Mouse (Mus musculus): ENCODE measurements at regions not wholly inside any gene's neighbourhood (a gene's known extent, or its start where the extent isn't known, plus 50 kb on each side); places are given as distances from the start of the nearest gene placed in this dataset.

- Histone ChIP-seq H3K4me2 (ENCODE audit: insufficient read depth, low read depth, poor library complexity, severe bottlenecking) (no peak overlapping the region), H3K4me1 (ENCODE audit: control insufficient read depth in 1 of 2, insufficient read depth in 2 of 2) (no peaks in the 10 kb centered on the region), H3K79me2 (replicated peaks; ENCODE audit: control insufficient read depth, extremely low read depth, insufficient read depth, poor library complexity, severe bottlenecking) (no peaks in the 10 kb centered on the region), H3K9ac (ENCODE audit: insufficient read depth, low read depth) (no peak overlapping the region), H3K27ac (ENCODE audit: insufficient read depth, low read depth) (no peak overlapping the region), H3K27me3 (replicated peaks) (no peaks in the 10 kb centered on the region), H3K36me3 (replicated peaks in 1 of 2; ENCODE audit: control insufficient read depth in 1 of 2, insufficient read depth in 1 of 2, low read length in 1 of 2) (no peaks in the 10 kb centered on the region), H3K9me3 (replicated peaks; ENCODE audit: low read length) (no peaks in the 10 kb centered on the region), H3K4me3 (replicated peaks in 1 of 3; ENCODE audit: low read depth in 2 of 3, low read length in 2 of 3, poor library complexity in 1 of 3) (no peak overlapping the region)
- in situ Hi-C loops (cut with MboI; ENCODE audit: low pct_ligation_motif_present, low pct_unique_long_range_greater_than_20kb, low sequenced_read_pairs) (no loop called here), dilution Hi-C loops (cut with MboI; ENCODE audit: extremely low pct_ligation_motif_present, extremely low pct_unique_long_range_greater_than_20kb, low sequenced_read_pairs) (no loop called here)
- no peak for DNase-seq (ENCODE audit: extremely low read depth)
- no peak for TF ChIP-seq ELF1 (IDR thresholded peaks at IDR 0.05; ENCODE audit: low read depth, low read length)
- no peak for TF ChIP-seq POLR2AphosphoS2 (IDR thresholded peaks at IDR 0.05; ENCODE audit: low read depth, low read length)
- TF ChIP-seq RAD21 (IDR thresholded peaks at IDR 0.05; ENCODE audit: low read depth, low read length): no peak
- no peak for TF ChIP-seq POLR2A (IDR thresholded peaks at IDR 0.05; ENCODE audit: low read depth, low read length)
- no peak for TF ChIP-seq UBTF (IDR thresholded peaks at IDR 0.05; ENCODE audit: low read depth, low read length)
- TF ChIP-seq MAX (IDR thresholded peaks at IDR 0.05; ENCODE audit: low read length): no peak
- no peak for TF ChIP-seq CTCF (conservative IDR thresholded peaks at IDR 0.05 in 1 of 2, IDR thresholded peaks at IDR 0.05 in 1 of 2; ENCODE audit: low read depth in 2 of 2, low read length in 2 of 2)
- no peak for TF ChIP-seq JUND (conservative IDR thresholded peaks at IDR 0.05; ENCODE audit: low read depth, low read length)
- TF ChIP-seq TBP (conservative IDR thresholded peaks at IDR 0.05; ENCODE audit: low read depth, low read length): no peak
- no peak for TF ChIP-seq NELFE (IDR thresholded peaks at IDR 0.05; ENCODE audit: low read depth, low read length)
These were observed 171.2 kb downstream of the Samd5 start for GRCm38 (mm10) chr10:9503569-9504493.

GRCm38 (mm10) chr10:9498550-9498949 lies 176.5 kb downstream of the Samd5 start:
- H3K27me3 ChIP-seq (replicated peaks): no peaks in the 10 kb centered on the region
- H3K4me2 ChIP-seq (ENCODE audit: insufficient read depth, low read depth, poor library complexity, severe bottlenecking): no peak overlapping the region
- H3K9ac ChIP-seq (ENCODE audit: insufficient read depth, low read depth): no peak overlapping the region
- H3K4me1 ChIP-seq (ENCODE audit: control insufficient read depth in 1 of 2, insufficient read depth in 2 of 2): no peaks in the 10 kb centered on the region
- H3K4me3 ChIP-seq (replicated peaks in 1 of 3; ENCODE audit: low read depth in 2 of 3, low read length in 2 of 3, poor library complexity in 1 of 3): no peak overlapping the region
- TF ChIP-seq GABPA (IDR thresholded peaks at IDR 0.05; ENCODE audit: insufficient replicate concordance, low read depth, low read length) (no peak), CHD1 (IDR thresholded peaks at IDR 0.05; ENCODE audit: low read depth, low read length) (no peak), MAFK (IDR thresholded peaks at IDR 0.05; ENCODE audit: insufficient replicate concordance, low read length) (no peak), SMC3 (IDR thresholded peaks at IDR 0.05; ENCODE audit: low read depth, low read length) (no peak), CHD2 (IDR thresholded peaks at IDR 0.05; ENCODE audit: low read length) (no peak), MYC (IDR thresholded peaks at IDR 0.05; ENCODE audit: low read depth, low read length) (no peak), NRF1 (IDR thresholded peaks at IDR 0.05; ENCODE audit: low read depth, low read length) (no peak), ELF1 (IDR thresholded peaks at IDR 0.05; ENCODE audit: low read depth, low read length) (no peak), MAX (IDR thresholded peaks at IDR 0.05; ENCODE audit: low read length) (no peak), USF1 (IDR thresholded peaks at IDR 0.05; ENCODE audit: low read depth, low read length) (no peak), MEF2A (IDR thresholded peaks at IDR 0.05; ENCODE audit: borderline replicate concordance, low read depth, low read length) (no peak), UBTF (IDR thresholded peaks at IDR 0.05; ENCODE audit: low read depth, low read length) (no peak), ZC3H11A (IDR thresholded peaks at IDR 0.05; ENCODE audit: low read depth, low read length) (no peak), MXI1 (IDR thresholded peaks at IDR 0.05; ENCODE audit: low read depth, low read length) (no peak), TCF12 (IDR thresholded peaks at IDR 0.05; ENCODE audit: low read depth, low read length) (no peak), RCOR1 (conservative IDR thresholded peaks at IDR 0.05; ENCODE audit: low read depth, low read length) (no peak), EP300 (IDR thresholded peaks at IDR 0.05; ENCODE audit: low read length) (no peak), JUND (conservative IDR thresholded peaks at IDR 0.05; ENCODE audit: low read depth, low read length) (no peak), ZKSCAN1 (IDR thresholded peaks at IDR 0.05; ENCODE audit: borderline replicate concordance, low read depth, low read length) (no peak)
- DNase-seq (ENCODE audit: extremely low read depth): no peak
- dilution Hi-C loops (cut with MboI; ENCODE audit: extremely low pct_ligation_motif_present, extremely low pct_unique_long_range_greater_than_20kb, low sequenced_read_pairs) (no loop called here), in situ Hi-C loops (cut with MboI; ENCODE audit: low pct_ligation_motif_present, low pct_unique_long_range_greater_than_20kb, low sequenced_read_pairs) (no loop called here)
- H3K27ac ChIP-seq (ENCODE audit: insufficient read depth, low read depth): no peak overlapping the region
- H3K79me2 ChIP-seq (replicated peaks; ENCODE audit: control insufficient read depth, extremely low read depth, insufficient read depth, poor library complexity, severe bottlenecking): no peaks in the 10 kb centered on the region
- H3K9me3 ChIP-seq (replicated peaks; ENCODE audit: low read length): no peaks in the 10 kb centered on the region
- no peaks in the 10 kb centered on the region for H3K36me3 ChIP-seq (replicated peaks in 1 of 2; ENCODE audit: control insufficient read depth in 1 of 2, insufficient read depth in 1 of 2, low read length in 1 of 2)

Measured in CH12.LX (cell line).